20 mouse cellular contexts compared by ENCODE assay signal in the genomic region with DNA sequence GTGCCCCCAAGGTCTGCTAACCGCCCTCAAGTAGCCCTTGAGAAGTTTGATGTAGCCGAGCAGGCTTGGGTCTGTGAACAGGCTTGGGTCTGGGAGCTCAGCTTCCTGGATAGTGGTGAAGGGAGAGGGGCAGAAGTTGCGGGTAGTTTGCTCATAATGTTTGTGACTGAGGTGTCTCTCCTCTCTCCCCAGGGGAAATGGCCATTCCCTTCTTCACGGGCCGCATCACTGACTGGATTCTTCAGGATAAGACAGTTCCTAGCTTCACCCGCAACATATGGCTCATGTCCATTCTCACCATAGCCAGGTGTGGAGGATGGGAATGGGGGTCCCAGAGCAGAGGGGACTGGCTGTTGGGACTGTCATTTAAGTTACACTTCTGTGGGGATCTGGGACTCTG. TPM values are rescaled to one million over a fixed set of nuclear protein-coding genes. Genes with fewer than 3 reads are reported as not detected.
"Had no signal": no experiment of that assay in that cellular context is flagged by ENCODE, and none has a peak within 500 bp of the region (broad histone marks: within the 10 kb centered on the region; RNA-seq: fewer than 3 reads in every experiment).

No protein-coding gene starts in this region.

- H3K36me3 ChIP-seq: limb, embryonic 12.5 days; neural tube, embryonic 15.5 days; stomach, embryonic 15.5 days had no signal

- DNase-seq: kidney, adult 8-10 months; kidney, postnatal 36 days; layer of hippocampus, adult 9-11 months; layer of hippocampus, postnatal 36 days; liver; lung, adult 2 months; lung, postnatal 36 days; midbrain, embryonic 14.5 days; right cerebral cortex, adult 18-20 months; right cerebral cortex, postnatal 25 days; thymus, postnatal 14 days had no signal

- H3K9me3 ChIP-seq: limb, embryonic 12.5 days; neural tube, embryonic 15.5 days; stomach, embryonic 15.5 days had no signal

- H3K9ac ChIP-seq: liver, embryonic 14.5 days; neural tube, embryonic 15.5 days; stomach, embryonic 15.5 days had no signal

- H3K27ac ChIP-seq: kidney, postnatal 0 days; limb, embryonic 12.5 days; liver, embryonic 14.5 days; neural tube, embryonic 15.5 days; stomach, embryonic 15.5 days had no signal

- ATAC-seq: intestine, embryonic 16.5 days; lung, postnatal 0 days had no signal

RNA-seq across cellular contexts. Expression of gene H2-DMb1, which starts 36.1 kb away (rescaled TPM):
- polyA plus RNA-seq: myocyte; neural tube, embryonic 11.5 days had no signal
